Mouse (Mus musculus): ENCODE data around the gene Agbl4. TPM values are rescaled to one million over a fixed set of nuclear protein-coding genes. Genes with fewer than 3 reads are reported as not detected.

Agbl4 gene
- polyA plus RNA-seq, 1 experiment from 2014 or later: not detected

- Histone ChIP-seq H3K36me3 (ENCODE audit: inconsistent target) (no peaks in the 10 kb centered on the region), H3K27ac (no peak overlapping the region), H3K4me3 (ENCODE audit: inconsistent target) (0 out of 2 replicates have a peak overlapping the region, but pooled peaks have one; percentile 1), H3K79me2 (ENCODE audit: inconsistent target) (no peaks in the 10 kb centered on the region)
- WGBS (ENCODE audit: missing documents): 7% methylated on average over 6 of the region's 6 CpGs
These were observed 1290.2 kb downstream of the Agbl4 start for GRCm38 (mm10) chr4:111687613-111688012.

GRCm38 (mm10) chr4:111691057-111691543 is 1293.6 kb downstream of the Agbl4 start:
- WGBS (ENCODE audit: missing documents): 78% methylated on average over 5 of the region's 5 CpGs
- H3K27ac ChIP-seq: no peak overlapping the region
- H3K79me2 ChIP-seq (ENCODE audit: inconsistent target): no peaks in the 10 kb centered on the region
- no peaks in the 10 kb centered on the region for H3K36me3 ChIP-seq (ENCODE audit: inconsistent target)
- no peak overlapping the region for H3K4me3 ChIP-seq (ENCODE audit: inconsistent target)

- no peak overlapping the region for H3K4me3 ChIP-seq (ENCODE audit: inconsistent target)
- H3K79me2 ChIP-seq (ENCODE audit: inconsistent target): no peaks in the 10 kb centered on the region
- 100% methylated on average over 1 of the region's 1 CpGs for WGBS (ENCODE audit: missing documents)
- H3K27ac ChIP-seq: no peak overlapping the region
- H3K36me3 ChIP-seq (ENCODE audit: inconsistent target): no peaks in the 10 kb centered on the region
These were observed 1303.9 kb downstream of the Agbl4 start for GRCm38 (mm10) chr4:111701381-111701780.

GRCm38 (mm10) chr4:111704126-111704525 is 1306.7 kb downstream of the Agbl4 start:
- 96% methylated on average over 2 of the region's 2 CpGs for whole genome bisulfite sequencing (ENCODE audit: missing documents)

GRCm38 (mm10) chr4:111704975-111705374 is 1307.5 kb downstream of the Agbl4 start:
- Histone ChIP-seq H3K79me2 (ENCODE audit: inconsistent target) (no peaks in the 10 kb centered on the region), H3K4me3 (ENCODE audit: inconsistent target) (no peak overlapping the region), H3K36me3 (ENCODE audit: inconsistent target) (no peaks in the 10 kb centered on the region), H3K27ac (no peak overlapping the region)
- WGBS (ENCODE audit: missing documents): 91% methylated on average over 3 of the region's 3 CpGs

More at GRCm38 (mm10) chr4:111704126-111704525, 1306.7 kb downstream of the Agbl4 start:
- Histone ChIP-seq H3K79me2 (ENCODE audit: inconsistent target) (no peaks in the 10 kb centered on the region), H3K27ac (no peak overlapping the region), H3K4me3 (ENCODE audit: inconsistent target) (no peak overlapping the region), H3K36me3 (ENCODE audit: inconsistent target) (no peaks in the 10 kb centered on the region)

Other genes starting within 250 kb of the Agbl4 start
- not detected in 3 replicates for gene Elavl4, start 45.8 kb upstream of the Agbl4 start, polyA plus RNA-seq (2018)

Measured in macrophage (primary cell).